Mouse (Mus musculus): Measurements from ENCODE around the gene Noto. TPM values are rescaled to one million over a fixed set of nuclear protein-coding genes. Genes with fewer than 3 reads are reported as not detected.

Noto gene
- total RNA-seq, 2 experiments from 2014 or later, result not detected

- DNase-seq, result no peak
Observed at GRCm38 (mm10) chr6:85475581-85475980, 51.9 kb downstream of the Noto start.

GRCm38 (mm10) chr6:85477366-85477917, 53.8 kb downstream of the Noto start:
- peak; percentile 55 for DNase-seq

- no peak for DNase-seq
Observed at GRCm38 (mm10) chr6:85478416-85478815, 54.7 kb downstream of the Noto start.

Other genes starting within 250 kb of the Noto start
- gene Emx1, start 236.4 kb upstream of the Noto start, total RNA-seq (2021), result not detected
- gene Sfxn5, start 90.5 kb upstream of the Noto start, total RNA-seq (2021), result 10 to 100 TPM; 21.5 to 23.1 TPM
- 10 to 100 TPM; 24.5 to 32.4 TPM for gene Rab11fip5, start 49.3 kb upstream of the Noto start, total RNA-seq (2021)
- 10 to 100 TPM; 25.7 to 26.7 TPM for gene Smyd5, start 8.1 kb downstream of the Noto start, total RNA-seq (2021)
- gene Cct7, start 27.6 kb downstream of the Noto start, total RNA-seq (2021), result 100 to 1,000 TPM; 194 to 207 TPM
- 10 to 100 TPM; 13.2 to 14.4 TPM for gene Pradc1, start 28.1 kb downstream of the Noto start, total RNA-seq (2021)
- 1 to 10 TPM in 1 of 2 experiments, under 1 TPM in 1; 0.60 to 1.4 TPM for gene Fbxo41, start 79.1 kb downstream of the Noto start, total RNA-seq (2021)
- gene Egr4, start 89.7 kb downstream of the Noto start, total RNA-seq (2021), result under 1 TPM in 1 of 2 experiments, not detected in 1; 0.21 TPM
- 1 to 10 TPM; 4.4 to 9.4 TPM for gene Alms1, start 163.6 kb downstream of the Noto start, total RNA-seq (2021)